Mouse (Mus musculus): Measurements from ENCODE around the gene Ankrd33b.

DNA sequence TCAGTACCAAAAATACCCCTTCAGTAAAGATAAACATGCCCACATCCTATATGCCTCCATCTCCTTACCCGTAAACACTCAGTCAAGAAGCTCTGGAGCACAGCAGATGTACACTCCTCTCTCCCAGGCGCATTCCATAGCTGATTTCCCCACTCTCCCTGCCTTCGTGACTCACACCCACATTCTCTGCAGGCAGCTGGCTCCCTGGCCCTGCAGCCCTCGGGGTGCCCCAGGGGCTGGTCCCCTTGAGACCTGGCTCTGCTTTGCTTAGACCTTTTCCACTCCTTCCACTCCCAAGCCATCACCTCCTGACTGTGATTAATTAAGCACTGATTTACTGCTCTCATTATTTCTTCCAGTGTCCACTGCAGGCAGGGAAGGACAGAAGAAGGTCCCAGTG lies 7.7 kb upstream of the Ankrd33b start:
- TF ChIP-seq CTCF (IDR thresholded peaks at IDR 0.05; ENCODE audit: borderline replicate concordance, insufficient read depth, low read depth, low read length) (no peak), POLR2A (IDR thresholded peaks at IDR 0.05; ENCODE audit: borderline replicate concordance, insufficient read depth, low read length) (no peak)

All from cerebellum, adult 2 months (tissue).